Mouse (Mus musculus): Measurements from ENCODE around the gene Intu. TPM values are rescaled to one million over a fixed set of nuclear protein-coding genes. Genes with fewer than 3 reads are reported as not detected.

Gene Intu
- total RNA-seq, 1 experiment from 2014 or later, result 1.8 TPM

GRCm38 (mm10) chr3:40744024-40744835 lies 213.1 kb downstream of the Intu start, which contains the start of gene Hspa4l:
TSS of gene Hspa4l (plus strand) at chr3:40744495.
- no peak for ATAC-seq (replicated peaks; ENCODE audit: insufficient number of reproducible peaks, low FRiP score, low TSS enrichment, poor library complexity, severe bottlenecking)

DNA sequence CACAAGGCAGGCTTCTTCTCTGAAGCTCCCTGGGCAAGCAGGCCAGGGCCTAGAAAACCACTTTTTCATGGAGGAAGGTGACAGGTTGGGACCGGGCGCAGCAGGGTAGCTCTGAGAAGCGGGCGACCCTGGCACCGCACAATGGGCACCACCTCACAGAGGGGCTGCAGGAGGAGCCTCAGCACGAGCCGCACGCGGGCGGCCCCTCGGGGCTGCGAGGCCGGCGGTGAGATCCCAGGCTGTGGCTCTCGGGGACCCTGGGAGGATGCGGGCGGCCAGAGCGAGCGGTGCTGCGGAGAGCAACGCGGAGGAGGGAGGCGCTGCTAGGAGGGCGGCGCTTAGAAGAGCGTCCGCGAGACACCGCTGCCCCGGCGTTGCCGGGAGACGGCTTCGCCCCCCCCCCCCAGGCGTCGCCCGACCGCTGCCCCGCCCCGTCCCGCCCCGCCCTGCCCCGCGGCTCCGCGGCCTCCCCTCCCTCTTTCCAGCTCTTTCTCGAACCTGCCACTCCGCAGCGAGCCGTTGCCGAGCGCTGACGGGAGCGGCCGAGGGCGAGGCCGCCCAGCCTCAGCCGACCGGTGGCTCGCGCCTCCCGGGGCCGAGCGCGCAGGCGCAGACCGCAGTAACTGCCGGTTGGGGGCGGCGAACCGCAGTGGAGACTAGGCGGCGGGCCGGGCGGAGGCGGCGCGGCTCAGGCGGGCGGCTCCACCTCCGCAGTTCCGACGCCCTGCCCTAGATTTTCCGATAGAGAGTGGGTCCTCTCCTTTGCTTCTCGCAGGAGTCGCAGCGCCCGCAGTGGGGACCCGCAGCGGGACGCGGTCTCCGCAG lies 214.0 kb downstream of the Intu start:
- ATAC-seq (replicated peaks; ENCODE audit: insufficient number of reproducible peaks, low FRiP score, low TSS enrichment, poor library complexity, severe bottlenecking), result peak; percentile 77

- peak; percentile 24; the same call in 1 of the 2 replicates for ATAC-seq (replicated peaks; ENCODE audit: insufficient number of reproducible peaks, low FRiP score, low TSS enrichment, poor library complexity, severe bottlenecking)
These were observed 214.8 kb downstream of the Intu start for GRCm38 (mm10) chr3:40745661-40746547.

Other genes starting within 250 kb of the Intu start
- gene Slc25a31, start 177.6 kb downstream of the Intu start, total RNA-seq (2017), result not detected in 3 replicates
- 18.0 to 43.6 TPM (median 18.3 TPM) in 3 replicates for gene Hspa4l, start 213.2 kb downstream of the Intu start, total RNA-seq (2017)